Mouse (Mus musculus) frontal cortex, adult (tissue): ENCODE results near the gene Gm17428.
"Not testable (repeated sequence)": the region's sequence is repeated elsewhere in the genome, so short reads cannot be mapped to it uniquely, and the experiment has no call there.

Experiments
- ATAC-seq: cut with Nextera tagmentation; 2 replicates; pipeline ENCODE4 v1.9.2; 2017; ENCODE audit warnings: mild to moderate bottlenecking, moderate library complexity, mixed read lengths; ENCODE audit not compliant: low TSS enrichment

The Gm17428 gene

DNA sequence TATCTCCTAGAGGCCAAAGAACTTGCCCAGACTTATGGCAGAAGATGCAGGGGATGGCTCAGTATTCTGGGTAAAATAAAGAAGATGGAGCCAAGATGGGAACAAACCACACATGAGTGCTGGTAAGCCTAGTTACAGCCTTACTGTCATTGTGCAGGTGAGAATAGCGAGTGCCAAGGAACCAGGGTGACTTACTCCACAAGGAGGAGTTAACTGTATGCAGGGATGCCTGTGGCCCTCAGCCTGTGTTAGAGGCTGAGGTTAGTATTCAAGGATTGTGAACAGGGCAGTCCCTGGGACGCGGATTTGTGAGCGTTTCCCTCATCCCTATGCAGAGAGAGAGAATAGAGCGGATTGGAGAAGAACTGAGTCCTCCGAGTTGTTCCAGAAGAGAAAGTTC lies 25.1 kb upstream of the Gm17428 start:
- ATAC-seq: no peak

DNA sequence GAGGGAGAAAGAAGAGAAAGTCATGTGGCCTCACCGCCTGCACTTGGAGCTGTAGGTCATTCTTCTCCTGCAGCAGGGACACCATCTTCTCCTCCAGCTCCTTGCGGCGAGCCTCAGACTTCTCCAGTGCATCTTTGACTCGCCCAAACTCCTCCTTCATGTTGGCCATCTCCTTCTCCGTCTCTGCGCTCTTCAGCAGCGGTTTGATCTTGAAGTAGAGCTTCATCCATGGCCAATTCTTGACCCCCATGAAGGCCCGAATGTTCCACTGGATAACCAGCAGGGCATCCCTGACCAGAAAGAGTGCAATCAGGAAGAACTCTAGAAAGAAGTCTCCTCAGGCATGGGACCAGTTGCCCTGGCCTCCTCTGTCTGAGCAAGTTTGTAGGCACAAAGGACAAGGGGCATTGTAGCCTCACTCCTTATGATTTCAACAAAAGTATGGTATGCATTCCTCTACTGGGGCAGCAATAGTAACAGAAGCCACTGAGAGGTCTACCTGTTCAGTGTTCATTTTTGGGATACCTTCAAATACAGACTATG lies 23.0 kb upstream of the Gm17428 start:
- ATAC-seq: no peak

DNA sequence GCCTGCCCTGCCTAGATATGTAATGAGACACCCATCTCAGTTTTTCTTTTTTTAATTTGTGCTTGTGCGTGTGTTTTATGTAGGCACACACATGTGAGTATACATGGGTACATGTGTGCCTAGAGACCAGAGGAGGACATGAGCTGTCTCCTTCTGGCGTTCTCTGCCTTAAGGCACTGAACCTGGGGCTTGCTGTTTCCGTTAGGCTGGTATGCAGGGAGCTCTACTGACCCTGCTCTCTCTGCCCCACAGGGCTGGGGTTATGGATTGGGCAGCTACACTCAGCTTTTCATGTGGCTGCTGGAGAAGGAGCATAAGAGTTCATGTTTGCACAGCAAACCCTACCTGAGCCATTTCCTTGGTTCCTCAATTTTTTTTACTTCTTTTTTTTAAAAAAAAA lies 22.3 kb upstream of the Gm17428 start:
- no peak for ATAC-seq

DNA sequence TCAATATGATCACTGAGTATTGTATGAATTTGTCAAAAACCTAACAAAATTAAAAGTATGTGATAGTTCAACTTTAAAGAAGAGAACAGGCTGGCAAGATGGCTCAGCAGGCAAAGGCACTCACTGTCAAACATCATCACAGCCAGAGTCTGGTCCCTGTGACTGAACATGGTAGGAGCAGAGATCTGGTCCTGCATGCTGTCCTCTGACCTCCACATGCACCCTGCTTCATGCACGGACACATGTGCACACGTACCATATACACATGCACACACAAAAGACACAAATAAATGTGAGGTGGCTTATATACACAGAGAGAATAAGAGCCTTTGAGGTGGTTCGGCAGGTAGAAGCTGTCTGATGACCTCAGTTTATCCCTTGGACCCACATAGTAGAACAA lies 21.3 kb upstream of the Gm17428 start:
- no peak for ATAC-seq

DNA sequence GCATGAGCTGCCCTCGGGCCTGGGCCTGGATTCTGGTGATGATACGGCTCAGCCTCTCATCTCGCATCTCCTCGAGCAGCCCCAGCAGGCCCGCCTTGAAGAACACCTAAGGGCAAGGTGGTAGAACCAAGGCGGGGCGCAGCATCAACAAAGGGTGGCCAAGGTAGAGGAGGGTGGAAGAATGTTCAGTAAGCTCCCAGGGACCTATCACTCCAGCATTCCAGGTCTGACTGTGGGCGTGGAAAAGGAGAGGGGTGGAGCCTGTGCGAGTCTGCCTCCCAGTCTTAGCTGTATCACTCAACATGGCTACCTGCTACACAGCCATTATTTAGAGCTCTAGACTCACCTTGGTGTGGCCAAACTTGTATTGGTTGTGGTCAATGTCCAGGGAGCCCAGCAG lies 20.2 kb upstream of the Gm17428 start:
- no peak for ATAC-seq

DNA sequence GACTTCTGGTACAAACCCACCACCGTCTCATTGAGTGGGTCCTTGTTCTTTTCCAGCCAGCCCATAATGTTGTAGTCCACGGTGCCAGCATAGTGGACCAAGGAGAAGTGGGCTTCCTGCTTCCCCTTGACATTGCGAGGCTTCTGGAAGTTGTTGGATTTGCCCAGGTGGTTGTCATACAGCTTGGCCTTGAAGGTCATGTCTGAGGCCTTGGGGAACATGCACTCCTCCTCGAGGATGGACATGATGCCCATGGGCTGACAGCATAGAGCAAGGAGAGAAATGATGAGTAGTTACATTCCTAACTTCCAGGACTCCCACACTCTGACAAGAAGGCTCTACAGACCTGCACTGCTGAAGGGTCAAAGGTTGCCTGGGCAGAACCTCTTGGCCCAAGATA lies 18.2 kb upstream of the Gm17428 start:
- no peak for ATAC-seq

DNA sequence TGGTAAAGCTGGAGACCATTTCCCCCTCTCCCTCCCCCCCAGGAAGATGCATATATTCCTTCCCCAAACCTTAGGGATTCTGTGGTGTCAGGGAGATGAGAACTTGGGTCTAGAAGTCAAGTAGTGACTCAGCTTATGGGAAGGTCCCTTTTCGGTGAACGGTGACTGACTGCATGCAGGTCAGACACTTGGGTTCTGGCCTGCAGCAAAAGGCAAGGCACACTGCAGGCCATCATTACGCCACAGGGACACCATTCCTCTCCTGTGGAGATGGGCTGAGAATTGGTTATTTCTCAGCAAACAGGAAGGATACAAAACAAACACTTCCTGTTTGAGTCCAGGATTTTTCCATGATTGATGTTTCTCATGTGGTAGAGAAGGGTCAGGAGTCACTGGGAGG lies 17.5 kb upstream of the Gm17428 start:
- ATAC-seq: no peak

DNA sequence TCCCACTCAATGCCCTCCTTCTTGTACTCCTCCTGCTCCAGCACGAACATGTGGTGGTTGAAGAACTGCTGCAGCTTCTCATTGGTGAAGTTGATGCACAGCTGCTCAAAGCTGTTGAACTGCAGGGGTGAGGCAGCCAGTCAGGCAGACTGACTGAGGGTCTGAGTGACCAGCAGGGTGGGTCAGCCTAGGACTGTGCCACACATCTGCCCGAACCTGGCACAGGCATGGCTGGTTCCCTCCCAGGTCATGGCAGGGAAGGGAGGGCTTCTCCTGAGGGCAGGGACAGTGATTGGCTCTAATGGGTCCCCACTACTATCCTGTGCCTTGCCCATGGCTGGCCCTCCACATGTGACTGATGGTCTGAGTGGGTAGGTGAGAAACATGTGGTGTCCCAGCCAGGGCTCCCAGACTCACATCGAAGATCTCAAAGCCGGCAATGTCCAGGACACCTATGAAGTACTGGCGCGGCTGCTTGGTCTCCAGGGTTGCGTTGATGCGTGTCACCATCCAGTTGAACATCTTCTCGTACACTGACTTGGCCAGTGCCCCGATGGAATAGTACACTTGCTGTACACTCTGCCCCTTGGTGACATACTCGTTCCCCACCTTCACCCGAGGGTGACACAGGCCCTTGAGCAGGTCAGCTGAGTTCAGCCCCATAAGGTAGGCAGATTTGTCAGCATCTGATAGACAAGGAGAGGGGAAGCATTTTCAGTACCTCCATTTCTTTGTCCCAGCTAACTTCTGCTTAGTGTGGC lies 16.7 kb upstream of the Gm17428 start:
- ATAC-seq: not testable (repeated sequence)

DNA sequence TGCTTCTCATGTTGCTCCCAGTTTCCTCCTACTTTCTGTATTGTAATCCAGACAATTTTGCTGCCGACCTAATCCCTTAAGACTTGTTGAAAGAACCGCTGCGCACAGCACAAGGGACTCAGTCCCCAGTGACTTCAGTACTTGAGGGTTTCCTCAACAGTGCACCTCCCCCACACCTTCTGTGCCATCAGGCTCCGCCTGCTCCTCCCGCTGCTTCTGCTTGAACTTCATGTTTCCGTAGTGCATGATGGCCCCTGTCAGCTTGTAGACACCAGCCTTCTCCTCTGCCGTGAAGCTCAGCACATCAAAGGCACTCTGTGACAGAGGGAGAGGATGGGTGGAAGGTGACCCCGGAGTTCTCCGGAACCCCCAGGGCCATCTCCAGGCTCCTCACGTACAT lies 16.0 kb upstream of the Gm17428 start:
- ATAC-seq: peak; percentile 44; the same call in 1 of the 2 replicates

DNA sequence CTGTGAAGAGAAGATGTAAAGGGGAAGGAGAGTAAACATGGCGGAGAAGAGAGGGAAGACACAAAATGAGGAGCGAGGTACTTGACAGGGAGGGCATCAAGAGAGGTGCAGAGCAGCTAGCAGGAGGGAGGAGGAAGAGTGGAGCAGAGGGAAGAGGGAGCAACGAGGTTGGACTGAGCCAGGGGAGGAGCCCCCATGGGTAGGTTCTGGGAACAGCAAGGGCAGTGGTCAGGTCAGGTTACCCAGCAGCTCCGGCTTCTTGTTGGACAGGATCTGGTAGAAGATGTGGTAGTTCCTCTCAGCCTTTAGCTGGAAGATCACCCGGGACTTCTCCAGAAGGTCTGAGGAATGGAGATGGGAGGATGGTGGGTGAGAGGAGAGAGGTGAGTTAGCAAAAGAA lies 15.2 kb upstream of the Gm17428 start:
- ATAC-seq: no peak

DNA sequence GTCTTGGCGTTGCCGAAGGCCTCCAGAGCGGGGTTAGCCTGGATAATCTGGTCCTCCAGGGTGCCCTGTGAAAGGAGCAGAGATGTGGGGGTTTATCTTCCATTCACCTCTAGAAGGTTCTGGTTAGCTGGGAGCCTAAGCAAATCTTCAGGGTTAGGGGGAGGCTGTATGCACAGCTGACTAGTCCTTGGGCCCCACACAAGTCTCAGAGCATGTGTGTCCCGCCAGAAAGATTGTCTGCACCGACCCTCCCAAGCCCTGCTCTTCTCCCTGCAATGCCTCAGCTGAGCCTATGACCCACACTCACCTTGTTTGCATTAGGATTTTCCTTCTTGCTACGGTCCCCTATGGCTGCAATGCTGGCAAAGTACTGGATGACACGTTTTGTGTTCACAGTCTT lies 14.0 kb upstream of the Gm17428 start:
- ATAC-seq: no peak

DNA sequence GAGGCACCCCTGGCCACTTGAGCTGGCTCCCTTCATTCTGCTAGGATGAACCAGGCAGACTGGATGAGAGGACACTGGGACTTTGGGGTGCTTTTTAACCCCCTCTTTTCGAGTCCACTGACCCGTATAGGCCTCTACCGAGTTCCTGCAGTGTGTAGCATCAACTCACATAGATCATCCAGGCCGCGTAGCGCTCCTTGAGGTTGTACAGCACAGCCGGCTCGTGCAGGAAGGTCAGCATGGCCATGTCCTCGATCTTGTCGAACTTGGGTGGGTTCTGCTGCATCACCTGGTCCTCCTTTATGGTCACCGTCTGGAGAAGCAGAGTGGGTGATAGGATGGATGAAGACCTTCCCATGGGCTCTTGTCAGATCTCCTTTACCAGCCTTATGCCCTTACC lies 13.0 kb upstream of the Gm17428 start:
- ATAC-seq: no peak

DNA sequence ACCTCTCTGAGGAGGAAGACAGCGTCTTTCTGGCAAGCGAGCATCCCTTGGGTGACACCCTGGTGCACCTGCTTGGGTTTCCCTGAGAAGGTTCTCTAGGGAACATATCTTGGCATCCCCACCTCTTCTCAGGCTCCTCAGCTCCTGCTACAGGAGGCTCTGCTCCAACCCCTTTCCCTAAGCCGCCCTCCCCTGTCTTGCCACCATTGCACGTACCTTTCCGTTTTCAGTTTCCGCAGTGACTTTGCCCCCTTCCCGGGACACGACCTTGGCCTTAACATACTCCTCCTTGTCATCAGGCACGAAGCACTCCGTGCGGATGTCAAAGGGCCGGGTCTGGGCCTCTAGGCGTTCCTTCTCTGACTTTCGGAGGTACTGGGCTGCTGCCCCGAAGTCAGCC lies 11.7 kb upstream of the Gm17428 start:
- no peak for ATAC-seq

DNA sequence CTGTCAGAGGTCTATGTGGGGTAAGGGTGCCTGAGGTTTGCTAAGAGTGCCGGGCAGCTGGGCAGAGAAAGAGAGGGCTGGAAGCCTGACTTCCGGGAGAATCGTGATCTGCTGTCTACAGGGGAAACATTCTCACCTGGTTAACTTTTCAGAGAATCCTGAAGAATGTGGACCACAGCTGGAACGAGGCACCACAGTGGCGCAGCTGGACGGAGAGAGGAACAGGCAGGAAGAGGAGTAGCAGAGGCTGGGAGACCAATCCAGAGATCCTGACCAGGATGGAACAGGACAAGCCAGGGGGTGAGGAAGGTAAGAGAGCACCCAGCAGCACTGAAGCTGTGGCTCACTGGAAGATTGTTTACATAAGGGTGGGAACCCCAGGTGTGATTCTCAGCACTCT lies 11.1 kb upstream of the Gm17428 start:
- no peak for ATAC-seq

DNA sequence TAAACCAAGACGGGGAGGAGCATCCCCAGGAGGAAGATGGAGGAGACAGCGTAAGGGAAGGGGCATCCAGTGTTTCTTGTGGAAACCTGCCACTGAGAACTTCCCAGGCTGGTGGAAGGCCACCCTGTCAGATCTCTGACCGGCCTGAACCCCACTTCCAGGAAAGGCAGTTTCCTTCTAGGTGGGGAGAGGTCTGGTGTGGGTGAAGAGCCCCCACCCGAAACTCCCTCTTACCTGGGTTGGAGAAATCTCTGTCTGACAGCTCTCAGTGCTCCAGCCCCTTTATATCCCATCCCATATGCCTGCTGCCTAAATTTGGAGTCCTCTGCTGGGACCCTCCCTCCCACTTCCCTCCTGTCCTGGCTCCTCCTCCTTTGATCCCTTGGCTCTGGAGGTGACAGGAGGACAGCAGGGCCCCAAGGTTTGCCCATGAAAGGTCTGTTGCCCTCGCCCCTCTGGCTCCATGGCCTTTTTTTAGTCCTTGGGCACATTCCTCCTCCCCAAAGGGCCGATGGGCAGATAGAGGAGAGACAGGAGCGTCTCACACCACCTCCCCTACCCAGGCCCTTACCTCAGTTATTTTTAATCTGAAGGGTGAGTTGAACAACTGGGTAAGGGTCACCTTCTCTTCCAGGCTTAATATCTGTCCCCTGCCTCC lies 10.3 kb upstream of the Gm17428 start, which contains the start of gene Myh6:
TSS of gene Myh6 (minus strand) at position 608 of the 658 bp plus-strand sequence.
- no peak for ATAC-seq

DNA sequence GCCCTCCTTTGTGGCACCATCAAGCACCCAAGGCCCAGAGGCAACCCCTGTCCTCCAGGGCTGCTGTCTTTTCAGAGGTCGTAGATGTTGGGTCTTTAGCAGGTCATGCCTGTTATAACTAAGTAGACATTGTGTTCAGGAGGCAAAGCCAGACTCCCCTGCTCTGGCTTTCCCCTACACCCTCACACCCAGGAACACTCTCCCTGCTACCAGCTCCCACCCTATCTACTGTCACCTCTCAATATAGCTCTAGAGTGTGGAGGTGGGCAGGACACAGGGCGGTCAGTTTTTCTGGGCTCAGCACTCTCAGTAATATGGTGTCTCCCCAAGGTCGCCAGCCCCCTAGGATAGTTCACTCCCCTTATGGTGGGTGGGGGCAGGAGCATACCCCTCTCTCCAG lies 8.9 kb upstream of the Gm17428 start:
- no peak for ATAC-seq

DNA sequence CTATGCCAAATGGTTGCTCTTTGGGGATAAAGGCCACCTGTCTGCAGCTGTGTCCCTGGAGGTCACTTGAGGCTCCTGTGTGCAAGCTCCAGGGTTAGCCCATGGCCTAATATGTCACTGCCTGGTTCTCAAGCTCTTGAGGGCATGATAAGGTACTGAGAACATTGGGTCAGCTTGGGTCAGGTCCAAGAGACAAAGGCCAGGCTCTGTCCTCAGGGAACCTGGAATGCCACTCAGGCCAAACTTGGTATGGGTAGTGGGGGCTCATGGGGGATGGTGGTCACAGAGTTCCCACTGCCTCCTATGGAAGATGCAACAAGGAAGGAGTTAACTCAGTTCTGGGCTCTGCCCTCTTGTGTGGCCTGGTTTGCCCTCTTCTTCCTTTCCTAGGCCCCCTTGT lies 8.4 kb upstream of the Gm17428 start:
- ATAC-seq: no peak

DNA sequence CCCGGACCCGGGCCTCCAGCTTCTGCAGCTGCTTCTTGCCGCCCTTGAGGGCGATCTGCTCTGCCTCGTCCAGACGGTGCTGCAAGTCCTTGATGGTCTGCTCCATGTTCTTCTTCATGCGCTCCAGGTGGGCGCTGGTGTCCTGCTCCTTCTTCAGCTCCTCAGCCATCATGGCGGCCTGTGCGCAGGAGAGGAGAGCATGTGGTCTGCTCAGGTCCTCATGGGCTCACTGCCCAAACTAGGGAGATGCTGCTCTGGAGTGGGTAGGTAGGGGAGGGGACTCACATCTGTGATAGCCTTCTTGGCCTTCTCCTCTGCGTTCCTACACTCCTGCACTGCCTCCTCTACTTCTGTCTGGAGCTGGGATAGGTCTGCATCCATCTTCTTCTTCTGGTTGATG lies 3.9 kb upstream of the Gm17428 start:
- not testable (repeated sequence) for ATAC-seq

DNA sequence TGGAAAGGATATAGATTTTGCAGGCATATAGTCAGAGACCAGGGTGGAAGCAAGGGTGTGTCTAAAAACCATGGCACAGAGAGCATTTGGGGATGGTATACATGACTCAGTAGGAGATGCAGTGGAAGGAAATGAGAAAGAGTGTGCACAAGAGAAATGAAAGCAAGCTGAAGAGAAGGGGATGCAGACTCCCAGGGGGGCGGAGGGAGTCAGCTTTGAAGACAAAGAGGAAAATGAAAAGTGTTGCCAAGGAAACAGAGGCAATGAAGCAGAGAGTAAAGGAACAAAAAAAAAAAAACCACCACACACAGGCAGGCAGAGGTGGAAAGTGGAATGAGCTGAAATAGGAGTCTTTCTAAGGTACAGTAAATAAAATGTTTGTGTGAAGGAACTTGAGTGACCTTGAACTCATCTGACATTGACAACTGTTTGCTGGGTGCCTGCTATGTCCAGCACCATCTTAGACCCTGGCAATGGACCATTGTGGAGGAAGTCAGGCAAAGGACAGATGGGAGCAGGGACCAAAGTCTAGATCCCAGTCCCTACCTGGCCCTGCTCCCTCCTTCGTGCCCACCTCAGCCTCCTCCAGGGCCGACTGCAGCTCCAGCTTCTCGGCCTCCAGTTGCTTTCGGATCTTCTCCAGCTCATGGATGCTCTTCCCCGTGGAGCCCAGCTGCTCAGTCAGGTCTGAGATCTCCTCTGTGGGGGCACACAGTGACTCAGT lies 2.5 kb upstream of the Gm17428 start:
- peak; percentile 67 for ATAC-seq

DNA sequence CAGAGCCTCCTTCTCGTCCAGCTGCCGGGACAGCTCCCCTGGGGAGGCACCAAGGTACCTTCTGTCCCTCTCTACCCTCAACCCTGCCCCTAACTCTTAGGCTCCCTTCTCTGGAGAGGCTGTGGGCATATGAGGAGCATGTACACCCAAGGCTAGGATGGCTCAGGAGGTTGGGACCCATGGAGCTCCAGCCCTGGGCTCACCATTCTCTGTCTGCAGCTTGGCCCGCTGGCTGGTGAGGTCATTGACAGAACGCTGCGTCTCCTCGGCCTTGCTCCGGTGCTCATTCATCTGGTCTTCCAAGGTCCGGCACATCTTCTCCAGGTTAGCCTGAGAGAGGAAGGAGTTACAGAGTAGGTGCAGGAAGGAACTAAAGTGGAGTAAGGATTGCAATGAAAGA lies 1.9 kb downstream of the Gm17428 start:
- no peak for ATAC-seq

DNA sequence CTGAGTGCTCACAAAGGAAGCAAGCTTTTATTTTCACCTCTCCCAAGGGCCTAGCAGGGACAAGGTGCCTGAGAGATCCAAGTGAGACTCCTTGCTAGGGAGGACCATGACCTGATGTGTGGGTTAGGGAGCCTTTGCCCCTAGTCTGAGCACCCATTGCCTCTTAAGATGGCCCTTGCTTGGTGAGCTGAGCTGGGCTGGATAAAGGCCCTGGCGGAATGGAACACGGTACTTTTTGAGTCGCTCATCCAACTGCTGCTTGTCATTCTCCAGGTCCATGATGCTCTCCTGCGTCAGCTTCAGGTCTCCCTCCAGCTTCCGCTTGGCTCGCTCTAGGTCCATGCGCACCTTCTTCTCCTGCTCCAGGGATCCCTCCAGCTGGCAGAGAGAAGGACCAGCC lies 5.2 kb downstream of the Gm17428 start:
- no peak for ATAC-seq

DNA sequence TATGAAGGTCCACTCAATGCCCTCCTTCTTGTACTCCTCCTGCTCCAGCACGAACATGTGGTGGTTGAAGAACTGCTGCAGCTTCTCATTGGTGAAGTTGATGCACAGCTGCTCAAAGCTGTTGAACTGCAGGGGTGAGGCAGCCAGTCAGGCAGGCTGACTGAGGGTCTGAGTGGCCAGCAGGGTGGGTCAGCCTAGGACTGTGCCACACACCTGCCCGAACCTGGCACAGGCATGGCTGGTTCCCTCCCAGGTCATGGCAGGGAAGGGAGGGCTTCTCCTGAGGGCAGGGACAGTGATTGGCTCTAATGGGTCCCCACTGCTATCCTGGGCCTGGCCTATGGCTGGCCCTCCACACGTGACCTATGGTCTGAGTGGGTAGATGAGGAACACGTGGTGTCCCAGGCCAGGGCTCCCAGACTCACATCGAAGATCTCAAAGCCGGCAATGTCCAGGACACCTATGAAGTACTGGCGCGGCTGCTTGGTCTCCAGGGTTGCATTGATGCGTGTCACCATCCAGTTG lies 11.7 kb downstream of the Gm17428 start:
- ATAC-seq: not testable (repeated sequence)
